Mouse (Mus musculus) lung, embryonic 16.5 days (tissue): ENCODE data around the gene Serpina10. TPM values are rescaled to one million over a fixed set of nuclear protein-coding genes. Genes with fewer than 3 reads are reported as not detected.
"Not testable (repeated sequence)": the region's sequence is repeated elsewhere in the genome, so short reads cannot be mapped to it uniquely, and the experiment has no call there.

Experiments
- ATAC-seq: fragments of 200-750 bp; cut with Nextera tagmentation; 2 replicates; pipeline ENCODE4 v1.8.0; 2017; ENCODE audit warnings: low read depth, mild to moderate bottlenecking, moderate library complexity
- H3K27ac ChIP-seq: fragments of 300-500 bp; sonication (generic); 2 replicates; pipeline ENCODE4 v1.5.1; 2014; ENCODE audit warnings: mild to moderate bottlenecking, control low read depth, low read length
- H3K27me3 ChIP-seq: fragments of 300-500 bp; sonication (generic); 2 replicates; pipeline ENCODE4 v1.6.1; 2014; ENCODE audit warnings: low read depth, low read length, mixed read lengths; ENCODE audit not compliant: control insufficient read depth, insufficient read depth
- H3K36me3 ChIP-seq: fragments of 300-500 bp; sonication (generic); 2 replicates; pipeline ENCODE4 v1.6.1; 2014; ENCODE audit warnings: low read length; ENCODE audit not compliant: control insufficient read depth, insufficient read depth
- H3K4me1 ChIP-seq: fragments of 300-500 bp; sonication (generic); replicated peaks from 2 replicates; pipeline ENCODE4 v1.6.1; 2014; ENCODE audit warnings: low read length, mixed read lengths; ENCODE audit not compliant: control insufficient read depth, insufficient read depth
- H3K4me2 ChIP-seq: fragments of 300-500 bp; sonication (generic); 2 replicates; pipeline ENCODE4 v1.6.1; 2014; ENCODE audit warnings: low read depth, low read length, control low read depth
- H3K4me3 ChIP-seq: fragments of 300-500 bp; sonication (generic); 2 replicates; pipeline ENCODE4 v1.5.1; 2014; ENCODE audit warnings: mild to moderate bottlenecking, low read length, control low read depth
- H3K9ac ChIP-seq: fragments of 300-500 bp; sonication (generic); 2 replicates; pipeline ENCODE4 v1.6.1; 2014; ENCODE audit warnings: low read length, control low read depth
- H3K9me3 ChIP-seq: fragments of 300-500 bp; sonication (generic); 2 replicates; pipeline ENCODE4 v1.6.1; 2016; ENCODE audit warnings: low read length; ENCODE audit not compliant: control insufficient read depth
- WGBS: fragments of 180-500 bp; shearing (Covaris S2); extraction: QIAGEN DNeasy Blood & Tissue Kit; methylation state at CpG from one replicate; pipeline ENCODE4 v1.1.7; 2014; 5-methylcytosine and 5-hydroxymethylcytosine counted together
- polyA plus RNA-seq: library from polyadenylated mRNA; unstranded; fragments of >200 nt; fragmentation: Nextera tagmentation; extraction: Ambion mirVana; gene quantifications from 2 replicates; pipeline ENCODE4 v1.2.1, GENCODE M21; 2015

Gene Serpina10
- polyA plus RNA-seq = 0.49 TPM in 1 of 2 replicates, not detected in the other

GRCm38 (mm10) chr12:103631203-103631612, at the start of gene Serpina10:
Gene Serpina10 (minus strand): TSS chr12:103631444.
- Histone ChIP-seq H3K9me3 (no peaks in the 10 kb centered on the region), H3K4me1 (no peaks in the 10 kb centered on the region), H3K27ac (no peak within 1 kb of the TSS), H3K4me2 (no peak within 1 kb of the TSS), H3K9ac (no peak within 1 kb of the TSS), H3K36me3 (no peaks in the 10 kb centered on the region), H3K27me3 (no peaks in the 10 kb centered on the region), H3K4me3 (no peak within 1 kb of the TSS)
- no peak for ATAC-seq
- WGBS = 42% methylated on average over 3 of the region's 3 CpGs

- not testable (repeated sequence) for H3K36me3 ChIP-seq, H3K4me1 ChIP-seq, H3K27me3 ChIP-seq, H3K27ac ChIP-seq, H3K9me3 ChIP-seq, H3K4me2 ChIP-seq, ATAC-seq, H3K9ac ChIP-seq, H3K4me3 ChIP-seq
- WGBS = 92% methylated on average over 1 of the region's 1 CpGs
Observed at GRCm38 (mm10) chr12:103679853-103680252, 48.6 kb upstream of the Serpina10 start.

DNA sequence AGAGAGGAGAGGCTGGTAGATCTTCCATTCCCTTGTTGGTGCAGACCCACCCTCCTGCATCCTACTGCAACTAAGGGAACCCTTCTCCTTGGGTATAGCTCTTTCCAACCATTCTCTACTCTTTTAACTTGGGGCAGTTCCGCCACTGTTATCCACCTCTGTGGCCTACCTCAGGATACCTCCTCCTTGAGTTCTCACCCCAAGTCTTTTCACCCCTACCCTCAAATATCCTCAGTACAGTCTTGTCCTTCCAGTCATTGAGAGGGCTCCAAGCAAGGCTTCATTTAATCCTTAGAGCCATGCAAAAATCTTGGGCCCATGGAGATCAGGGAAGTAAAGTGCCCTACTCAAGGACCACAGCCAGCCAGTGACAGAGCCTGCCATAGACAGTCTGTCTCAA, 44.8 kb upstream of the Serpina10 start, which contains the start of gene Serpina16:
TSS of gene Serpina16 (minus strand) at position 101 of the 400 bp plus-strand sequence.
- 79% methylated on average over 1 of the region's 1 CpGs for WGBS
- no peak within 1 kb of the TSS for H3K4me3 ChIP-seq
- H3K9me3 ChIP-seq = no peaks in the 10 kb centered on the region
- no peak within 1 kb of the TSS for H3K27ac ChIP-seq
- H3K36me3 ChIP-seq = no peaks in the 10 kb centered on the region
- ATAC-seq = no peak
- H3K27me3 ChIP-seq = no peaks in the 10 kb centered on the region
- no peak within 1 kb of the TSS for H3K4me2 ChIP-seq
- peaks cover 5% of the 10 kb centered on the region; the same call in 1 of the 2 replicates for H3K4me1 ChIP-seq
- no peak within 1 kb of the TSS for H3K9ac ChIP-seq

DNA sequence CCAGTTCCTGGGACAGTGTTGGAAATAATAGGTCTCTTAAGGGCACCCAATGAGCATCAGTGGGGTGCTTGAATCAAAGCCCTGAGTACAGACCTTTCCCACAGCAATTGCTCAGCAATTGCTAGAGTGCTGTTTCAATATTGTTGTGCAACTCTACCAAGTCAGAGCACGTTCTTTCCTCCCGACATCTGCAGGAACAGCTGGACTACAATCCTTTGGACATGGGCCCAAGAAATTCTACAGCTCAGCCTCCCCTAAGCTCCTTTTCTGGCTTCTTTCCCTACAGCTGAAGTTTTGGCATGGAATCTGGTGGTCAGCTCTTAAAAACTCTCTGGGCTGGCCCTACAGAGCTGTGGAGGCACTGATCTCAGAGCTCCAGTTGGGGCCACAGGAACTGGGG, 41.9 kb upstream of the Serpina10 start:
- H3K36me3 ChIP-seq = no peaks in the 10 kb centered on the region
- WGBS = 34% methylated on average over 2 of the region's 2 CpGs
- H3K9ac ChIP-seq = no peak overlapping the region
- H3K27ac ChIP-seq = no peak overlapping the region
- H3K4me1 ChIP-seq = peaks cover 14% of the 10 kb centered on the region
- ATAC-seq = peak; percentile 52
- no peak overlapping the region for H3K4me2 ChIP-seq
- no peak overlapping the region for H3K4me3 ChIP-seq
- H3K9me3 ChIP-seq = no peaks in the 10 kb centered on the region
- H3K27me3 ChIP-seq = no peaks in the 10 kb centered on the region

DNA sequence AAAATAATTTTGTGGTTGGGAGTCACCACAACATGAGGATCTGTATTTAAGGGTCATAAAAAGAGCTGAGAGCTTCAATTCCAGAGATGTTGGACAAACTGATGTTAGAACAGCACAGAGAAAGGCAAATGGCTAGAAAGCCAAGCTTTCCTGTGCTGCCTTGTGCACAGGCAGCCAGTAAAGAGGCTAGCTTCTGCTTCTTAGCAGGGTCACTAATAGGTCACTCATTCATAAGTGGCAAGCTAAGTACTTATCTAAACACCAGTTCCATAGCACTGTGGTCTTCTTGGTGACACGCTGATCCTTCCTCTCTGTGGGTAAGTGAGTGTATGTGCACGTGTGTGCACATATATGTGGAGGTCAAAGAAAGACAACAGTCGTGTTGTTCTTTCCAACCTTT, 40.2 kb upstream of the Serpina10 start:
- peaks cover 14% of the 10 kb centered on the region for H3K4me1 ChIP-seq
- H3K9ac ChIP-seq = no peak overlapping the region
- peak; percentile 61; the same call in 1 of the 2 replicates for ATAC-seq
- H3K9me3 ChIP-seq = no peaks in the 10 kb centered on the region
- H3K27me3 ChIP-seq = no peaks in the 10 kb centered on the region
- 34% methylated on average over 3 of the region's 3 CpGs for WGBS
- no peak overlapping the region for H3K4me2 ChIP-seq
- peak overlapping the region; percentile 87 for H3K27ac ChIP-seq
- H3K36me3 ChIP-seq = no peaks in the 10 kb centered on the region
- no peak overlapping the region for H3K4me3 ChIP-seq

- peak; percentile 87 for ATAC-seq
- 19% methylated on average over 2 of the region's 2 CpGs for WGBS
Observed at GRCm38 (mm10) chr12:103670964-103671363, 39.7 kb upstream of the Serpina10 start.

DNA sequence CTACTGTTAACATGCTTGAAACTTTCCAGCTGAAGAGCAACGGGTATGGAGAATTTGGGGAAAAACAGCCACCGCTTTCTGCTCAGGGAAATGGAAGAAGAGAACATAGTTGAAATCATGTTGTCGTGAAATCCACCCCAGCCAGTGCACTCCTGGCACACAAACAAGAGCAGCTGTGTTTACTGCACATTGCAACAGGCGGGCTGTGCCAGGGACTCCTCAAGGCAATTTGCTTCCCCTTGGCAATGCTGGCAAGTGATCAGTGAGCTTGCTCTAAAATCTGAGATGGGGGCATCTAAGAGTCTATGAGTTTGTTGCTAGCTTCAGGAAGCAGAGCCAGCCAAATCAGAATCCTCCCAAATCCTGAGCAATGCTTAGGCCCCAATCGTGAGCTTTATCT, 39.1 kb upstream of the Serpina10 start:
- Histone ChIP-seq H3K9ac (no peak overlapping the region), H3K27ac (peak overlapping the region; percentile 87), H3K9me3 (no peaks in the 10 kb centered on the region), H3K4me1 (peaks cover 14% of the 10 kb centered on the region), H3K4me3 (no peak overlapping the region), H3K27me3 (no peaks in the 10 kb centered on the region), H3K36me3 (no peaks in the 10 kb centered on the region), H3K4me2 (no peak overlapping the region)
- WGBS = 60% methylated on average over 5 of the region's 5 CpGs
- ATAC-seq = no peak

More at GRCm38 (mm10) chr12:103670964-103671363, 39.7 kb upstream of the Serpina10 start:
- H3K9ac ChIP-seq = no peak overlapping the region
- H3K4me1 ChIP-seq = peaks cover 14% of the 10 kb centered on the region
- no peaks in the 10 kb centered on the region for H3K9me3 ChIP-seq
- no peaks in the 10 kb centered on the region for H3K36me3 ChIP-seq
- H3K4me3 ChIP-seq = no peak overlapping the region
- H3K27ac ChIP-seq = peak overlapping the region; percentile 87
- no peaks in the 10 kb centered on the region for H3K27me3 ChIP-seq
- no peak overlapping the region for H3K4me2 ChIP-seq

DNA sequence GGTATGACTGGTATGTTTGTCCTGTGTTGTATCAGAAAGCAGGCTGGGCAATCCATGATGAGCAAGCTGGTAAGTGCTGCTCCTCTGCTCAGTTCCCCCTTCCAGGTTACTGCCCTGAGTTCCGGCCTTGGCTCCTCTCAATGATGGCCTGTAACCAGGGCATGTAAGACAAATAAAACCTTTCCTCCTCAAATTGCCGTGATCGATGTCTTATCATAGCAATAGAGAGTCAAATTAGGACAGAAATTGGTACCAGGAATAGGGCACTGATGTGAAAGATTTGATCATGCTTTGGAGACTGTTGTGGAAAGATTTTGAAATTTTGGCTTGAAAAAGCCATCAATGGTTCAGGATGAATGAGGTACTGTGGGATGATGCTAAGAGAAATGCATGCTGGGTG, 34.0 kb upstream of the Serpina10 start:
- ATAC-seq = no peak
- peaks cover 5% of the 10 kb centered on the region for H3K4me1 ChIP-seq
- no peak overlapping the region for H3K4me3 ChIP-seq
- no peaks in the 10 kb centered on the region for H3K27me3 ChIP-seq
- H3K36me3 ChIP-seq = no peaks in the 10 kb centered on the region
- H3K9ac ChIP-seq = no peak overlapping the region
- H3K4me2 ChIP-seq = no peak overlapping the region
- H3K9me3 ChIP-seq = no peaks in the 10 kb centered on the region
- 83% methylated on average over 3 of the region's 3 CpGs for WGBS
- H3K27ac ChIP-seq = no peak overlapping the region

DNA sequence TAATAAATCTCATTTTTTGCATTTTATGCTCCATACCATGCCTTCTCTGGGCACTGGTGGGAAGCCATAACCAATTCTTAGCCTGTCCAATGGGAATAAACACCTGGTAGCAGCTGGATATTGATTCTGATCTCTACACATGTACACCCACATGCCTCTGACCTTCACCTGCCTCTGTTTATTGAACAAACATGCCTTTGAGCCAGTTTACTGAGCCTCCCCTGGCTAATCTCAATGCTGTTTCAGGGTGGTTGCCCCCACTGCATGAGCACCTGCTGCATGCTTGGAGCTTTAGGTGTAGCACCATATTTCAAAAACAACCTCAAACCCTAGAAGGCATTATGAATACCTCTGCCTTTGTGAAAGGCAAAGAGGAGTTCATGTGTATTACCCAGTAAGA, 30.8 kb upstream of the Serpina10 start:
- H3K4me2 ChIP-seq, H3K36me3 ChIP-seq, H3K4me3 ChIP-seq, H3K27ac ChIP-seq, H3K9ac ChIP-seq, H3K27me3 ChIP-seq, ATAC-seq, H3K4me1 ChIP-seq, H3K9me3 ChIP-seq: not testable (repeated sequence)

GRCm38 (mm10) chr12:103660076-103660475, 28.8 kb upstream of the Serpina10 start:
- Histone ChIP-seq H3K27ac (no peak overlapping the region), H3K9ac (no peak overlapping the region), H3K4me2 (no peak overlapping the region), H3K36me3 (no peaks in the 10 kb centered on the region), H3K27me3 (no peaks in the 10 kb centered on the region), H3K4me3 (no peak overlapping the region), H3K9me3 (no peaks in the 10 kb centered on the region), H3K4me1 (no peaks in the 10 kb centered on the region)
- no peak for ATAC-seq
- 86% methylated on average over 5 of the region's 5 CpGs for WGBS
